Mouse (Mus musculus): ENCODE measurements at regions not wholly inside any gene's neighbourhood (a gene's known extent, or its start where the extent isn't known, plus 50 kb on each side); places are given as distances from the start of the nearest gene placed in this dataset.

DNA sequence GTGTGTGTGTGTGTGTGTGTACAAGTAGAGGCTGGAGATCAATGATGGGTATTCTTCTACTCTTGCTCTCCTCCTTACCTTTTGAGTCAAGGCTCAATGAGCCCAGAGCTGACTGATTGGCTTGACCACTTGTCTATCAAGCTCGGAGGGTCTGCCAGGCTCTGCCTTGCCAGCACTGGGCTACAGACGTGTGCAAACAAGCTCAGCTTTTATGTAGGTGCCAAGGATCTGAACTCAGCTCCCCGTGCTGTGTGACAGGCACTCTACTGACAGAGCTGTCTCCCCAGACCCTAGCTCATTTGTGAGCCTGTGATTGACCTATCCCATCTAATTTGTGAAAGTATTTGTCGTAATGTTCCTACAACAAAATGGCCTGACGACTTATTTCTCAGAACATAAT, 54.2 kb upstream of the Cdc42bpa start:
- no peak for DNase-seq

DNA sequence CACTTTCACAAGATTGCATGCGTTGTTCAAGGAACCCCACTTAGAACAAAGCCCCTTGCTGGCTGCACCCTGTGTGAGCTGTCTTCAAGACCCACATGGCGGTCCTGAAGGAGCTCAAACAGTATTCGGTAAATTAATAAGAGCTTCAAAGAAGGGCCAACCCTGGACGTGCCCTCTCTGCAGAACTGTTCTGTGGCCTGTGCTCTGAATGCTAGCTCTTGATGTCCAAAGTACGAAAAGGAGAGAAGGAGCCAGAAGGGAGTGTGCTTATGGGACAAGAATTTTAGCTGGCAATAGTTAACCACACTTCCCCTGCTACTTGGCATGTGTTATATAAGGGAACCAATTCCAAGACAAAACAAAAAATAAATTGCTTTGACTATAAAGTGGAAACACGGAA, 67.6 kb upstream of the Cdc42bpa start:
- no peak for DNase-seq

DNA sequence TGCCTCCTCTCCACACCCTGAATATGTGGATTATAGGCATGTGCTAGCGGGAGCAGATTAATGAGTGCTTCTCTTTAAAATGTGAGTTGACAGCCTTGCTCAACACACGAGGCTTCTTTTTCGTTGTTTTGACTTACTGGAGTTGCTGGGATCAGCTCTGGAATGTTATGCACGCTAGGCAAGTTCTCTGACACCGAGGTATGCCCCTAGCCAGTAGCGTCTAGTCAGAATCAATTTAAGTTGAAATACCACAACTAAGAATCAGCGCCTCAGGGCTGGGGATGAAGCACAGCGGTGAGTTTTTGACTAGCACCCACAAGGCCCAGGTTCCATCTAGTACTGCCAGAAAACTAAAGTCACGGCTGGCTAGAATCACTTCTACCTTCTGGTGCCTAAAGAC, 72.4 kb upstream of the Cdc42bpa start:
- no peak for DNase-seq

DNA sequence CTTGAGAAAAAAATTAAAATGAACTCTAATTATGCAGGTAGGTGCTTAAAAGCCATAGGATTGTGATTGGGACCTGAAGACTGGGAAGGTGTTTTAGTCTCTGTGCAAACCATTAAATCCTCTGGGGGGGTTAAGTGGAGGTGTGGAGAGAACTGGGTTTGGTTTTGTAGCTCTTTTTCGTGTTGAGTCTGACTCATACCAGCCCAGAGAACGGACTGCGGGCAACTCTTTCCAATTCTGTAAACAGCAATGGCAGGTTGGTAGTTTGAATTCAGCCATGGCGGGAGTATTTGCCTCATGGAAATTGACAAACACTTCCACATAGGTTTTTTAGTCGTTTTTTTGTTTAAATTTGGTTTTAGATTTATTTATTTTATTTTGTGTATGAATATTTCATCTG, 77.7 kb upstream of the Ahctf1 start:
- no peak for DNase-seq

DNA sequence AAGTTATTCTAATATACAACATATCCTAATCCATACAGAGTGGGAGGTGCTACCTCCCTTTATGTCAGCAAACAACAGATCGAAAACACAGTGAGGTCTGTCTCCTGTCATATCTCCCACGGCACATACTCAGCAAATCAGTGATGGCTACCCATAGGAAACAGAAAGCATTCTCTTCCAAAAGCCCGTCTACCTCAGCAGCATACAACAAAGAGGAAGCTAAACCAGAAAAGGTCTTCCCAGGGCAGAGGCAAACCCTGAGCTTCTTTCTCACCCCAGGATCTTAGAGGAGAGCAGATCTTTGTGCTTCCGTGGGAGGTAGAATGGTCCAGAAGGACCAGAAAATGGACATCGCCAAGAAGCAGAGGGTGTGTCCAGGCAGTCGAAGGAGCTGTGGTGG, 74.4 kb upstream of the Ahctf1 start:
- DNase-seq, result no peak

DNA sequence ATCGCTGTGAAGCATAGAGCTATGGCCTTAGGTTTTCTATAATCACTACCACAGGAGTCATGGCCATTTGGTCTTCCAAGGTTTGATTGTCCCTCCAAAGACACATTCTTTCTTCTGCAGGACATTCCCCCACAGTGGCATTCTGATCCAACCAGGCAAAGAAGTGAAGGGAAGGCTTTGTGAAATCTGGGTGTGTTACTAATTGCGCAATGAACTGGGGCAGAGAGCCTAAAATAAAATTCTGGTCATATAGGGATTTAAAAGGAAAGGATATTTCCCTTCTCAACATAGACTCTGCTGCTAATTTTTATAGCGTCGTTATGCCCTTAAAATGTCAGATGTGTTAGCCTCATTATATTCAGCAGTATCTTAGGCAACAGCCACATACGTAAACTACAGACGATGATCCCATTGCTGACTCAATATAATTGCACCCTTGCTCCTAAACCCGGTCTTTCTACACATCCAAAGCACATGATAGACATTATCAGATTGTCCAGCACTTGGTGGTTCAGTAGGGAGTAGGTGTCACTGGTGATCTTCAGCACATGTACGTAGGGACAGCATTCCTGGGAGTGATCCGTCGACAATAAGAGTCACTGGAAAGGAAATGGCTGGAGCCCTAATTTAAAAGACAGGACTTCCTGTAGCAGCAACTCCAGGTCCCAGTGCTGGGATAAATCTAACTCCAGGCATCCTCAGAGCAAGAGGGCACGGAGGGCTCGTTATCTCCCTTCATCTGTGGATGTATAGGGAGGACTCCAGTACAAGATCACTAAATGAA, 70.5 kb upstream of the Ahctf1 start:
- no peak for DNase-seq

DNA sequence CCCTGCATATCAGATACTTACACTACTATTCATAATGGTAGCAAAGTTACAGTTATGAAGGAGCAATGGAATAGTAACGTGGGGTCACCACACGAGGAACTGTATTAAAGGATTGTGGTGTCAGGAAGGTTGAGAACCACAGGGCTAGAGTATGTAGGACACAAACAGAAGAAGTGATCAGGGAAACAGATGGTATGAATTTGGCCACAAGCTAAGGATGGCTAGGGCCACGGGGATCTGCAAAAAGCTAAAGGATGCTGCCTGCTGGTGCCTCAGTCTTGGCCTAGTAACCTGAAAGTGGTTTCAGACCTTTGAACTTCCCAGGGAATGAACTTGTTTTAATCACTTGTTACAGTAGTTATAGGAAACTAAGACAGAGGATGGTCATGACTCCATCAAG, 68.5 kb upstream of the Ahctf1 start:
- DNase-seq, result no peak

DNA sequence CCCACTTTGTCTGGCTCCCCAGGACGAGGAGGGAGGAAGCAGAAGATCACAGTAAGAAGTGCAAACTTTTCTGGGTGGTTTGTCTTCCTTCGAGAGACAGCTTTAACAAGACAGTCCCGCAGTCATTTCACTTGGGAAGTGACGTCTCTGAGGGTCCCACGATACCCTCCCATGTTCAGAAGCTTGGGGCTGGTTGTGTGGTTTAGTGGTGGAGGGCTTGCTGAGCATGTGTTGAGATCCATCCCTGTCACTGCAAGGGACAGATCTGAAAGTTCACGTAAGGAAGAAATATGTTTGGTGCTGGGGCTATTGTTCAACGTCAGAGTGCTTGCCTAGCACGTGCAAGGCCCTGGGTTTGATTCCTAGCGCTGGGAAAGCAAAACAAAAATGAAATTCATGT, 65.2 kb upstream of the Ahctf1 start:
- no peak for DNase-seq

DNA sequence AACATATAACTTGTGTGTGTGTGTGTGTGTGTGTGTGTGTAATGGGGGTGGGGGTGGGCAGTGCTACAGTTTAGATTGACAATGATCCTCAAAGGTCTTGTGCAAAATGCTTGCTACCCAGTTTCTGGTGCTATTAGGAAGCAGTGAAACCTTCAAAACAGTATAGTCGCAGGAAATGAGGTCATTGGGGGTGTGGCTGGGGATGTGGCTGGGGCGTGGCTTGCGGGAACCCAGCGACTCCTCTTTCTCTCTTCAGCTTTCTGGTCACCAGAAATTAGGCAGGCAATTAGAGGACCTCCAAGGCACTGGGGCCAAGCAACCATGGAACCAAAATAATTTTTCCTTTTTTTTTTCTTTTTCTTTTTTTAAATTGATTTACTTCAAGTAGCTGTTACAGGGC, 64.0 kb upstream of the Ahctf1 start:
- no peak for DNase-seq

DNA sequence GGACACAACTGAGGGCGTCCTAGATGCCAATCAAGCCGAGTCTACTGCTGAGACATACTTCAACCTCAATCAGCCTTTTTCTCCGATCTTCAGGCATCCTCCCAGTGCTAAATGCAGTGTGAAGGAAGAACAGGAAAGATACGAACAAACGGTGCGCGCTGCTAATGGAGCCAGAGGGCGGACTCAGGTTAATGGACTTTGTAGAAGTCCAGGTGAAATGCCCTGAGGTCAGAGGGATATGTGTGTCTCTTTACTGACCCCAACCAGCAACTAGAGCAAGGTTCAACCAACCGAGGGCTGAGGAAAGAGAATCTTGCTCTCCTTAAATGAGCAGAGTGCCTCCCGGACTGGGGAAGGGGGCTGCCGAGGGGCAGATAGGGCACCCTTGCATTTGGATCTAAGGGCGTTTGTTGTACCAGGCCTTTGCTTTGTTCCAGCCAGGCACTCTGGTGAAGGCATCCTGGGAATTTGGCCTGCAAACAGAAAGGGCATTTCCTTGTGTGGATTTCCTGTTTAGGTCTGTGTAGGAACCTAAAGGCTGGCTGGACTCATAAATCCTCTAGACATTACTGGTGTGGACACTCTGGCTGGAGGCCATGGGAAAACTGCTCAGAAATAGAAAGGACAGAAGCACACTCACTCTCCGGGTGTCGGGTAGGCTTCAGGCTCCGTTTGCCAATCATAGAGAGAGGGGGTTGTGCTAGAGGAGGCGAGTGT, 62.7 kb upstream of the Ahctf1 start:
- no peak for DNase-seq

DNA sequence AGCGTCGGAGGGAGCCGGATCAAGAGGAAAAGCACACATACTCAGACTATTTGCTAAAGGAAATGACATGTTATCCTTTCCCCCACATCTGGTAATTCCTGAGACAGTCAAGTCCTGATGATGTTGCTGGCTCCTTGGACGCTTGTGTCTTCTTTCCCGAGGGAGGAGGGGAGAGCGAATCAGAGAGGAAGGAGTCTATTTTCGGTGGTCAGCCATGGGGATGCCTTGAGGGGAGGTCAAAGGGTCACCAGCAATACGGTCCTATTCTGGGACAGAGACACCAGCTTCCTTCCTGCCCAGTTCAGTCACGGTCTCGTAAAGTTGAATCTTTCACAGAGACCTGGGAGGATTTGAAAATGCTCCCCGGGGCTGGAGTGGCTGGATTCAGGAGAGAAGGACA, 62.1 kb upstream of the Ahctf1 start:
- no peak for DNase-seq

DNA sequence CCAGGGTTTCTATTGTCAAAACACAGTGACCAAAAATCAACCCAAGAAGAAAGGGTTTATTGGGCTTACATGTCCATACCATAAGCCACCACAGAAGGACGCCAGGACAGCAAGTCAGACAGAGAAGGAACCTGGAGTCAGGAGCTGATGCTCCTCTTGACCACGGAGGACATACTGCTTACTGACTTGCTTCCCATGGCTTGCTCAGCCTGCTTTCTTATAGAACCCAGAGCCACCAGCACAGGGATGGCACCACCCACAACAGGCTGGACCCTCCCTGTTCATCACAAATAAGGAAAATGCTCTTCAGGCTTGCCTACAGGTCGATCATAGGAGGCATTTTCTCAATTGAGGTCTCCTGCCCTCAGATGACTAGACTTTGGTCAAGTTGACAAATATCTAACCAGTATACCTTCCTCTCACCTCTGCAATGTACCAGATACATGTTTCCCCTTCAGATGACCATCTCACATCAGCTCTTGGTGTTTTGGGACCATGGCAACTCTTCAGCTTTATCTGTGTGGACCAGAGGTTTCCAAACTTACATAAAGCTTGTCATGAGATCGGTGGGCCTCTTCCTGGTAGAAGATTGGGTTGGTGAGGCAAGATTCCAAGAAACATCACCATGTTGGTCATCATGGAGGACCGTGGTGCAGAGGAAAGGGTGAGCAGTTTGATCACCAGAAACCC, 61.2 kb upstream of the Ahctf1 start:
- DNase-seq, result no peak

DNA sequence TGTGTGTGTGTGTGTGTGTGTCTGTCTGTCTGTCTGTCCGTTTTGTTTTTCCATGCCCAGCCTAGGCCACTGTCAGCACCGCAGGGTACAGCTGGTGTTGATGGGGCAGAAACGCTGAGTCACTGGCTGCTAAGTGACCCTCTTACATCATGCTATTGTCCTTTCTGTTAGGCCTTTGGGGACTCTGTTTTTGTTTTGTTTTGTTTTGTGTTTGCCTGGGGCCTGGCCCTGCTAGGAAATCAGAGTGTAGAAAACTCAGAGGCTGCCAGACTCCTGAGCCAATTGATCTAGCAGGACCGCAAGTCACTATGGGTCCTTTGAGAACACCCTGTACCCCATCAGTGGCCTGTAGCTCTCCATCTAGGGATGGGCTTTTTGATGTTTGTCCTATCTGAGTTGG, 59.9 kb upstream of the Ahctf1 start:
- DNase-seq, result no peak

DNA sequence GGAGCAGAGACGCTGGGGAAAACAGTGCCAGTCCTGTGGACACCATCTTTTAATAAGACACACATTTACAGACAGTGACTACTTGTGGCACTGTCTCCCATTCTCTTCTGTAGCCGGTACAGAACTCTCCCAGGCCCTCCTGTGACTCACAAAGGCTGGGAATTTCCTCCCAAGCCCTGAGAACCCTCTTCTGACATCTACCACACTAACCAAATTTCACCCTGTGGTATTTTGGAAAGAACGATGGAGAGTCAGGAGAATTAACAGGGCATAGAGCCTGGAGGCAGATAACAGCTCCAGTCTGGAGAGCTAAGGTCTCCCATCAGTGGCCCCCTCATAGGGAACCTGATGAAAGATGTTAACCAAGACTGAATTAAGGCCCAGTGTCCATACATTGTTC, 59.5 kb upstream of the Ahctf1 start:
- DNase-seq, result no peak

DNA sequence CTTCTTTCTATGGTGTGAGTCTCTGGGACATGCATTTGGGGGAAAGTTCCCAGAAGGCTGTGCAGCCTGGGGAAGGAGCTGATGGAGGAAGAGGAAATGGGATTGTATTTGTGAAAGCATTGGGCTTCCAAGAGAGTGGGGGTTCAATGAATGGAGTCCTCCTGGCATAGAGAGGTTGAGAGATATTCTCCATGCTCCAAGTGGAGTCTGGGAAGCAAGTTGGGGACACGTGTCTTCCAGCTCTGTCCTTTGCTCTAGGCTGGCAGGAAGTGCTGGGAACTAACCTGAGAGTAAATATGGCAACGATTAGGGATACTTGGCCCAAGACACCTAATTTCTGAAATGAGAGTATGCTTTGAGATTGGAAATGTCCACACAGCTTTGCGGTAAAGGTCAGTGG, 58.3 kb upstream of the Ahctf1 start:
- DNase-seq, result no peak

DNA sequence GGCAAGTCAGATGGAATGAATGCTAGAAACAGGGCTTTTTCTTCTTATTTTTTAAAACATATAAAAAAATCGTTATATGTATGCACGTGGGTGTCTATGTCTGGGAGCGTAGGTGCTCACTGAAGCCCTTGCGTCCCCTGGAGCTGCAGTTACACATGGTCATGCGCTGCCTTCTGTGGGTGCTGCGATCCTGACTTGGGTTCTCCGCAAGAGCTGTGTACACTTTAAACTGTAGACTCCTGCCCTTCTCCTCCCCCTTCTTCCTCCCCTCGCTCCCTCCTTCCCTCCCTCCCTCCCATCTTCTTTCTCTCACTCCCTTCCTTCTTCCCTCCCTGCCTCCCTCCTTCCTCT, 56.0 kb upstream of the Ahctf1 start:
- DNase-seq, result no peak

DNA sequence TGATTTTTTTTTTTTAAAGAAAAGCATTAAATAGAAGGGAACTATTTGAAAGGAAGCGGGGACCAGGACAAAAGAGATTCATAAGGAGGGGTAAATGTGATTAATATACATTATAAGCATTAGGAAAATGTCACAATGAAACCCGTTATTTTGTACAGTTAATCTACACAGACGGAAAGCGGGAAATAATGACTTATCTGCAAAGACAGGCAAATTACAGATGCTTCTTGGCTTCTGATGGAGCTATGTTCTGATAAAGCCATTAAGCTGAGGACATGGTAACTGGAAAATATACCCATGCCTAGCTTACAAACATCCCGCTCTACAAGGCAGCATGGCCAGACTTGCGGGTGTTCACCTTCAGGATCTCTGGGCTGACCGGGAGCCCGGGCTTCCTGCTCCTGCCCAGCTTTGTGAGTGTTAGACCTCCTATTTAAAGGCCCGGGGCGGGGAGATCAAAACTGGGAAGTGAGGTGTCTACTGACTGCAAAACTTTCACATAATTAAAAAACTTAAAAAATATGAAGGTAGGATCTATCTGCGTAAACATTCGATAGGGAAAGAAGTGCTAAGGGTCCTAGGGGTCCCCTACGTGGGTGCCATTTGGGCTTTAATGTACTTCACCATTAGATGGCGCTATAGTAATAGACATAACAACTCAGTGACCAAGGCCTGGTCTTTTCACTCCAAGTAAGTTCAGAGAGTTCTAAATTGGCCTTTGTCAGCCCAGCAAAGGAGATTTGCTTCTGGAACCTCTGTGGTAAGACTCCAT, 55.5 kb upstream of the Ahctf1 start:
- peak in 1 of 2 experiments; percentile 47 for DNase-seq

DNA sequence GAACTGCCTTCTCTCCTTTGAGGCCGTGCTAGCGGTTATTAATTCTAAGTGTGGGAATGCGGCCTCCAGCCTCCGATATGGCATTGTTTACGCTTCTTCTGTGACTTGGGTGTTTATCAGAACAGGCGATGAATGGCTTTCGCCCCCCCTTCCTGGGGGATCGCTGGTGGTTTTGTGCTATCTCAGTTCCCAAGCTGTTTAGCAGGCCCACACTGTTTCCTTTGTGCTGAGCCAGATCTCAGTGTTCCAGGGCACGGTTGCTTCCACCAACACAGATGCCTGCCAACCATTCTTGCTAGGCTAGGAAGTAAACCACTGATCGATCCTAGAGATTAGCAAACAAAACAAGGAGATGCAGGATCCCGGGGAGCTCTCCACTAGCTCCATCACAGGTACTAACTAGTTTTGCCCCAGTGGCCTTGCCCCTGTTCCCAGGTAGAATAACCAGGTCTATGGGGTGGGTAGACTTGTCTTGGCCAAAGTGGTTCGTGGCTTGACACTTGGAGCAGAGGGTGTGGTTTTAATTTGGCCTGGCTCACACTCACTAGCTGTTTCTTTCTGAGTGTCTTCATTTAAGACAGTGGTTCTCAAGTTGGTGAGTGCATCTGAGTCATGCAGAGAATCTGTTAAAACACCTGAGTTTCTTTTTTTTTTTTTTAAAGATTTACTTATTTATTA, 50.9 kb upstream of the Ahctf1 start:
- DNase-seq, result no peak

All from cerebellum, postnatal 25 days (tissue).